Mouse (Mus musculus) hindbrain, embryonic 16.5 days (tissue): ENCODE data around the gene Pcp2. TPM values are rescaled to one million over a fixed set of nuclear protein-coding genes. Genes with fewer than 3 reads are reported as not detected.
"Not testable (repeated sequence)": the region's sequence is repeated elsewhere in the genome, so short reads cannot be mapped to it uniquely, and the experiment has no call there.

Experiments used
- ATAC-seq: fragments of 200-750 bp; cut with Nextera tagmentation; 2 replicates; pipeline ENCODE4 v1.8.0; 2017; ENCODE audit warnings: moderate TSS enrichment, moderate library complexity
- H3K27ac ChIP-seq: fragments of 300-500 bp; sonication (generic); 2 replicates; pipeline ENCODE4 v1.5.1; 2014; ENCODE audit warnings: low read depth, mild to moderate bottlenecking, control low read depth, low read length, moderate library complexity
- H3K27me3 ChIP-seq: fragments of 300-500 bp; sonication (generic); replicated peaks from 2 replicates; pipeline ENCODE4 v1.6.1; 2014; ENCODE audit warnings: low read length; ENCODE audit not compliant: control insufficient read depth, insufficient read depth
- H3K36me3 ChIP-seq: fragments of 300-500 bp; sonication (generic); 2 replicates; pipeline ENCODE4 v1.6.1; 2014; ENCODE audit warnings: mild to moderate bottlenecking, low read length, moderate library complexity, mixed read lengths; ENCODE audit not compliant: control insufficient read depth, insufficient read depth
- H3K4me1 ChIP-seq: fragments of 300-500 bp; sonication (generic); 2 replicates; pipeline ENCODE4 v1.6.1; 2014; ENCODE audit warnings: low read depth, low read length; ENCODE audit not compliant: control insufficient read depth, insufficient read depth
- H3K4me2 ChIP-seq: fragments of 300-500 bp; sonication (generic); 2 replicates; pipeline ENCODE4 v1.6.1; 2014; ENCODE audit warnings: mild to moderate bottlenecking, low read length, control low read depth, moderate library complexity
- H3K4me3 ChIP-seq: fragments of 300-500 bp; sonication (generic); 2 replicates; pipeline ENCODE4 v1.5.1; 2014; ENCODE audit warnings: mild to moderate bottlenecking, low read length, control low read depth, moderate library complexity
- H3K9ac ChIP-seq: fragments of 300-500 bp; sonication (generic); 2 replicates; pipeline ENCODE4 v1.6.1; 2014; ENCODE audit warnings: low read depth, mild to moderate bottlenecking, control low read depth, low read length, moderate library complexity
- H3K9me3 ChIP-seq: fragments of 300-500 bp; sonication (generic); 2 replicates; pipeline ENCODE4 v1.6.1; 2014; ENCODE audit warnings: mild to moderate bottlenecking, low read length, moderate library complexity; ENCODE audit not compliant: control insufficient read depth
- WGBS: fragments of 180-500 bp; shearing (Covaris S2); extraction: QIAGEN DNeasy Blood & Tissue Kit; methylation state at CpG from one replicate; pipeline ENCODE4 v1.1.7; 2014; 5-methylcytosine and 5-hydroxymethylcytosine counted together
- polyA plus RNA-seq: library from polyadenylated mRNA; unstranded; fragments of >200 nt; fragmentation: Nextera tagmentation; extraction: Ambion mirVana; gene quantifications from 2 replicates; pipeline ENCODE4 v1.2.1, GENCODE M21; 2015

Gene Pcp2
- polyA plus RNA-seq, 1 experiment from 2014 or later, result 30.6 TPM

- not testable (repeated sequence) for H3K9me3 ChIP-seq, H3K4me2 ChIP-seq, H3K4me3 ChIP-seq, H3K27ac ChIP-seq, H3K4me1 ChIP-seq, H3K27me3 ChIP-seq, H3K36me3 ChIP-seq, H3K9ac ChIP-seq, ATAC-seq
- WGBS, result 80% methylated on average over 1 of the region's 3 CpGs
These were observed 43.4 kb downstream of the Pcp2 start for GRCm38 (mm10) chr8:3581961-3582360.

GRCm38 (mm10) chr8:3579390-3580364 lies 45.7 kb downstream of the Pcp2 start:
- Histone ChIP-seq H3K9ac (no peak overlapping the region), H3K9me3 (no peaks in the 10 kb centered on the region), H3K4me3 (no peak overlapping the region), H3K4me1 (no peaks in the 10 kb centered on the region), H3K27me3 (no peaks in the 10 kb centered on the region), H3K27ac (no peak overlapping the region), H3K36me3 (no peaks in the 10 kb centered on the region), H3K4me2 (no peak overlapping the region)
- ATAC-seq, result no peak
- 84% methylated on average over 9 of the region's 9 CpGs for WGBS

GRCm38 (mm10) chr8:3576211-3576960 lies 49.0 kb downstream of the Pcp2 start:
- Histone ChIP-seq H3K36me3 (no peaks in the 10 kb centered on the region), H3K27me3 (no peaks in the 10 kb centered on the region), H3K4me2 (no peak overlapping the region), H3K27ac (no peak overlapping the region), H3K4me1 (no peaks in the 10 kb centered on the region), H3K9me3 (no peaks in the 10 kb centered on the region), H3K4me3 (no peak overlapping the region), H3K9ac (no peak overlapping the region)
- no peak for ATAC-seq
- 83% methylated on average over 15 of the region's 15 CpGs for WGBS

- Histone ChIP-seq H3K9me3 (no peaks in the 10 kb centered on the region), H3K4me3 (no peak overlapping the region), H3K27me3 (no peaks in the 10 kb centered on the region), H3K36me3 (no peaks in the 10 kb centered on the region), H3K4me1 (no peaks in the 10 kb centered on the region), H3K9ac (no peak overlapping the region), H3K4me2 (no peak overlapping the region), H3K27ac (no peak overlapping the region)
- WGBS, result 96% methylated on average over 3 of the region's 3 CpGs
- ATAC-seq, result no peak
These were observed 50.8 kb downstream of the Pcp2 start for GRCm38 (mm10) chr8:3574546-3574945.

Other genes starting within 250 kb of the Pcp2 start
- gene Arhgef18, start 232.5 kb downstream of the Pcp2 start, polyA plus RNA-seq, result 11.5 and 11.7 TPM in 2 replicates
- gene Pex11g, start 157.9 kb downstream of the Pcp2 start, polyA plus RNA-seq, result 4.2 and 4.3 TPM in 2 replicates
- 0.39 and 0.60 TPM in 2 replicates for gene Tex45, start 154.7 kb downstream of the Pcp2 start, polyA plus RNA-seq
- gene Zfp358, start 132.4 kb downstream of the Pcp2 start, polyA plus RNA-seq, result 55.3 and 65.3 TPM in 2 replicates
- 113 and 119 TPM in 2 replicates for gene Mcoln1, start 125.1 kb downstream of the Pcp2 start, polyA plus RNA-seq
- gene Pnpla6, start 110.2 kb downstream of the Pcp2 start, polyA plus RNA-seq, result 43.1 and 52.0 TPM in 2 replicates
- 0.36 and 0.39 TPM in 2 replicates for gene C330021F23Rik, start 57.6 kb downstream of the Pcp2 start, polyA plus RNA-seq
- gene Camsap3, start 38.3 kb downstream of the Pcp2 start, polyA plus RNA-seq, result 42.3 and 47.8 TPM in 2 replicates
- gene Xab2, start 4.2 kb downstream of the Pcp2 start, polyA plus RNA-seq, result 46.7 and 51.4 TPM in 2 replicates
- gene Pet100, start 4.0 kb downstream of the Pcp2 start, polyA plus RNA-seq, result 65.3 and 73.2 TPM in 2 replicates
- 39.3 and 42.5 TPM in 2 replicates for gene Stxbp2, start 5.4 kb upstream of the Pcp2 start, polyA plus RNA-seq
- gene Retn, start 30.2 kb upstream of the Pcp2 start, polyA plus RNA-seq, result 0.34 and 0.67 TPM in 2 replicates
- 0.14 and 0.24 TPM in 2 replicates for gene Mcemp1, start 40.2 kb upstream of the Pcp2 start, polyA plus RNA-seq
- gene Fcor, start 46.8 kb upstream of the Pcp2 start, polyA plus RNA-seq, result 20.9 and 21.7 TPM in 2 replicates
- 64.0 and 69.2 TPM in 2 replicates for gene Trappc5, start 50.8 kb upstream of the Pcp2 start, polyA plus RNA-seq
- gene Fcer2a, start 68.6 kb upstream of the Pcp2 start, polyA plus RNA-seq, result 0.41 and 0.45 TPM in 2 replicates
- gene Clec4g, start 95.1 kb upstream of the Pcp2 start, polyA plus RNA-seq, result not detected in 2 replicates
- 0.34 TPM in 1 of 2 replicates, not detected in the other for gene Cd209a, start 123.4 kb upstream of the Pcp2 start, polyA plus RNA-seq
- not detected in 2 replicates for gene Cd209e, start 228.8 kb upstream of the Pcp2 start, polyA plus RNA-seq